Mouse (Mus musculus) midbrain, postnatal 0 days (tissue): ENCODE data around the gene Ap2s1. TPM values are rescaled to one million over a fixed set of nuclear protein-coding genes. Genes with fewer than 3 reads are reported as not detected.
"Not testable (repeated sequence)": the region's sequence is repeated elsewhere in the genome, so short reads cannot be mapped to it uniquely, and the experiment has no call there.

ENCODE experiments used
- ATAC-seq: fragments of 200-750 bp; cut with Nextera tagmentation; 2 replicates; pipeline ENCODE4 v1.8.0; 2017; ENCODE audit warnings: moderate number of reproducible peaks, mild to moderate bottlenecking, moderate TSS enrichment, moderate library complexity; ENCODE audit not compliant: low FRiP score
- DNase-seq: peaks from one replicate; pipeline ENCODE4 v3.0.0-alpha.2; 2015; ENCODE audit warnings: low spot score
- H3K27ac ChIP-seq: fragments of 300-500 bp; sonication (generic); 2 replicates; pipeline ENCODE4 v1.5.1; 2014; ENCODE audit warnings: low read depth, mild to moderate bottlenecking, low read length, mixed read lengths
- H3K27me3 ChIP-seq: fragments of 300-500 bp; sonication (generic); 2 replicates; pipeline ENCODE4 v1.6.1; 2014; ENCODE audit warnings: low read length, control low read depth, mixed read lengths; ENCODE audit not compliant: insufficient read depth
- H3K36me3 ChIP-seq: fragments of 300-500 bp; sonication (generic); 2 replicates; pipeline ENCODE4 v1.6.1; 2014; ENCODE audit warnings: low read length, control low read depth, mixed read lengths; ENCODE audit not compliant: insufficient read depth
- H3K4me1 ChIP-seq: fragments of 300-500 bp; sonication (generic); 2 replicates; pipeline ENCODE4 v1.6.1; 2014; ENCODE audit warnings: mild to moderate bottlenecking, control low read depth, antibody characterized with exemption, low read length, mixed read lengths; ENCODE audit not compliant: insufficient read depth
- H3K4me2 ChIP-seq: fragments of 300-500 bp; sonication (generic); 2 replicates; pipeline ENCODE4 v1.6.1; 2014; ENCODE audit warnings: low read depth, mild to moderate bottlenecking, low read length, mixed read lengths; ENCODE audit not compliant: poor library complexity, severe bottlenecking
- H3K4me3 ChIP-seq: fragments of 300-500 bp; sonication (generic); 2 replicates; pipeline ENCODE4 v1.5.1; 2014; ENCODE audit warnings: low read depth, mild to moderate bottlenecking, low read length, moderate library complexity
- H3K9ac ChIP-seq: fragments of 300-500 bp; sonication (generic); replicated peaks from 2 replicates; pipeline ENCODE4 v1.6.1; 2014; ENCODE audit warnings: mild to moderate bottlenecking, low read length, moderate library complexity, mixed read lengths; ENCODE audit not compliant: poor library complexity, severe bottlenecking
- H3K9me3 ChIP-seq: fragments of 300-500 bp; sonication (generic); 2 replicates; pipeline ENCODE4 v1.6.1; 2016; ENCODE audit warnings: low read length, control low read depth
- CTCF ChIP-seq: IDR thresholded peaks from 2 replicates; pipeline ENCODE4 v1.5.1; 2016; ENCODE audit warnings: antibody characterized with exemption, mild to moderate bottlenecking
- WGBS: fragments of 180-500 bp; shearing (Covaris S2); extraction: QIAGEN DNeasy Blood & Tissue Kit; methylation state at CpG from one replicate; pipeline ENCODE4 v1.1.7; 2014; 5-methylcytosine and 5-hydroxymethylcytosine counted together
- polyA plus RNA-seq: library from polyadenylated mRNA; unstranded; fragments of >200 nt; fragmentation: Nextera tagmentation; extraction: Ambion mirVana; gene quantifications from 2 replicates; pipeline ENCODE4 v1.2.1, GENCODE M21; 2015
- total RNA-seq: library from RNA; depleted of rRNA; stranded (reverse); fragments of >200 nt; gene quantifications from 2 replicates; pipeline ENCODE4 v1.2.3, GENCODE M21; 2014

Gene Ap2s1
- total and polyA plus RNA-seq, 2 experiments from 2014 or later = 556 to 573 TPM

DNA sequence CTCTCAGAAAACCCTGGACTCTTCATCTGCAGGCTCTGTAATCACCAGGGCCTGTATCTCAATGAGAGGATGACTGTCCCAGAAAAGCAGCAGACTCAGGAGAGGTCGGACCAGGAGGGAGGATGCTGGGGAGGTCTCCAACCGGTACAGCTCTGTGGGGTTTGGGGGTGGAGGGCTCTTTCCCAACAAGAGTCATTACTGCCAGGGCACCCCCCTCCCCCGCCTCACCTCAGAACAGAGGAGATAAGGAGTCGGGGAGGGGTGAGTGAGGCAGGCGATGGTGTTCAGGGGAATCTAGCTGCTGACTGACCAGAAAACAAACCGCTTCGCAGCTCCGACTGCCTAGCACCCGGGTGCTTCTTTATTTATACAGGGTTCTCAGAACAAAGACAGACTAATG, 30.0 kb upstream of the Ap2s1 start:
- no peaks in the 10 kb centered on the region for H3K27me3 ChIP-seq
- no peaks in the 10 kb centered on the region for H3K9me3 ChIP-seq
- H3K4me1 ChIP-seq = no peaks in the 10 kb centered on the region
- no peak overlapping the region for H3K4me3 ChIP-seq
- H3K36me3 ChIP-seq = no peaks in the 10 kb centered on the region
- no peak overlapping the region for H3K4me2 ChIP-seq
- H3K9ac ChIP-seq = no peak overlapping the region
- H3K27ac ChIP-seq = no peak overlapping the region
- 31% methylated on average over 9 of the region's 9 CpGs for WGBS
- DNase-seq = no peak
- ATAC-seq = no peak
- TF ChIP-seq CTCF = no peak

DNA sequence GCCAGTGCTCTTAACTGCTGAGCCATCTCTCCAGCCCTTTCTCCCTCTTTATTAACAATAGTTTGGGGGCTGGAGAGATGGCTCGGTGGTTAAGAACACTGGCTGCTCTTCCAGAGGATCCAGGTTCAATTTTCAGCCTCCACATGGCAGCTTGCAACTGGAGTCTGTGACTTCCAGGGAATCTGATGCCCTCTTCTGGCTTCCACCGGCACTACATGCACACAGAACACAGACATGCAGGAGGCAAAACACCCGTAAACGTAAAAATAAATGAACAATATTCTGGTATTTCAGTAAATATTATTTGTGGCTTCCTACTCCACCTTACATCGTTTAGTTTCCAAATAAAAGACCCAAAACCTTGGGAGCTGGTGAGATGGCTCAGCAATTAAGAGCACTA, 27.6 kb upstream of the Ap2s1 start:
- 79% methylated on average over 5 of the region's 5 CpGs for WGBS
- Histone ChIP-seq H3K27me3 (no peaks in the 10 kb centered on the region), H3K27ac (no peak overlapping the region), H3K4me1 (no peaks in the 10 kb centered on the region), H3K4me2 (no peak overlapping the region), H3K36me3 (no peaks in the 10 kb centered on the region), H3K4me3 (no peak overlapping the region), H3K9ac (no peak overlapping the region), H3K9me3 (no peaks in the 10 kb centered on the region)
- ATAC-seq (no peak), DNase-seq (no peak)
- TF ChIP-seq CTCF = peak; percentile 31

DNA sequence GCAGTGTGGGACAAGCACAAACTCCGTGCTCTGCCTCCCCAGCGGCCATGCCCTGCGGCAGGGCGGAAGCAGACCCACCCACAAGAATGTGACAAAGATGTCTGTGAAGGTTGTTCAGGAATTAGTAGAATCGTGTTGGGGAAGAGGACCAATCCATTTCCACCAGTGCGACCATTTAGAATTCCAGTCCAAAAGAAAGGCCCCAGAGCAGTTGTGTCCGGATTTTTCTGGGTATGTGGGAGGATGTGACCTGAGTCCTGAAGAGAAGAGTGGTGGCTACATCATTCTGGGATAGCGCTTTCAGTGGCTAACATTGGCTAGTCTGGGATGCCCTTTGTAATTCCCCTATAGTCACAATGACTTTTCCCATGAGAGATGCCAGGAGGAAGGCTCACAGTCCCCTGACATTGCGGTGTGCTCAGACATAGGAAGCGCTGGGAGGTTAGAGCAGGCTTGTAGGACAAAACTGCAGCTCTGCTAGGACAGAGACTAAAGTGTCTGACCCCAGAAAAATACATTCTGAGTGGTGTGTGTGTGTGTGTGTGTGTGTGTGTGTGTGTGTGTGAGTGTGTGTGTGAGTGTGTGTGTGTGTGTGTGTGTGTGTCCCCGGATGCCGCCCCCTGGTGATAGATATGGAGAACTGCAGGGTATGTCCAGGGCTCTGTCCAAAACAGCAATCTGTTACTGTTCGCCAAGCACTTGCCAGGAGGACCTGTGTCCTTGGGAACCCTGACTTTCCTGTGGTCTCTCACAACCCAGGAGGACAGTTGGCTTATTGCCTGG, 25.4 kb upstream of the Ap2s1 start:
- Histone ChIP-seq H3K27me3 (no peaks in the 10 kb centered on the region), H3K4me1 (no peaks in the 10 kb centered on the region), H3K4me3 (no peak overlapping the region), H3K9me3 (no peaks in the 10 kb centered on the region), H3K4me2 (no peak overlapping the region), H3K36me3 (no peaks in the 10 kb centered on the region), H3K9ac (no peak overlapping the region), H3K27ac (no peak overlapping the region)
- ATAC-seq = no peak
- 77% methylated on average over 13 of the region's 13 CpGs for WGBS
- TF ChIP-seq CTCF = peak; percentile 35; the same call in 1 of the 2 replicates
- no peak for DNase-seq

DNA sequence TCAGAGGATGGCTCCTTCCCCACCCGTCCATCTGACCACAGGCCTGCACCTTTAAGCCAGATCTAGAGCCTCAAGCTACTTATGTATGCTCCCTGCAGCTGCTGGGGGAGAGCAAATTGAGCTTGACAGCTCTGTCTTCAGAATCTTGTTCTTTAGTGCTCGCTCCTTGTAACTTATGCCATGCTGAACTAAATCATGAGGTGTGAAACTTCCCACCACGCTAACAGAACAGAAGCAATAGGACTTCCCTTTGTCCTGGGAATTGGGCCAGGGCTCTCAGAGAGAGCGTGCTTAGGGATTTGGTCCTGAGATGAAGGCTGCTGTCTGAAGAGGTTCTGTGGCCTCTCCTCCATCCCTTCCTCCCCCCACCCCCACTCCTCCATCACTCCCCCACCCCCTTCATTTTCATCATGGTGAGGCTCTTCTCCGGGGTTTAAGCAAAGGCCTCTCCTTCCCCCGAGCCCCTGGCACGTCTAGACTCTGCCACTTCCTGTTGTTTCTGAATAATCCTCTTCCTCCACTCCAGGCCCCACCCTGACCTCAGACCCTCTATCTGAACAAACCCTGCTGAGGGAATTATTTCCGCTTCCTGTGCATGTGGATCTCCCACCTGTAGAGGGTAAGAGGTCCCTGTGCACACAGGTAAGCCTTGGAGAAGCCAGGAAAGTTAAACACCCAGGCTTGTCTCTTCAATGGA, 21.6 kb upstream of the Ap2s1 start:
- not testable (repeated sequence) for H3K9me3 ChIP-seq, H3K9ac ChIP-seq, ATAC-seq, H3K4me3 ChIP-seq, H3K27me3 ChIP-seq, H3K4me2 ChIP-seq, DNase-seq, H3K27ac ChIP-seq, H3K4me1 ChIP-seq, H3K36me3 ChIP-seq
- WGBS = 38% methylated on average over 8 of the region's 8 CpGs

DNA sequence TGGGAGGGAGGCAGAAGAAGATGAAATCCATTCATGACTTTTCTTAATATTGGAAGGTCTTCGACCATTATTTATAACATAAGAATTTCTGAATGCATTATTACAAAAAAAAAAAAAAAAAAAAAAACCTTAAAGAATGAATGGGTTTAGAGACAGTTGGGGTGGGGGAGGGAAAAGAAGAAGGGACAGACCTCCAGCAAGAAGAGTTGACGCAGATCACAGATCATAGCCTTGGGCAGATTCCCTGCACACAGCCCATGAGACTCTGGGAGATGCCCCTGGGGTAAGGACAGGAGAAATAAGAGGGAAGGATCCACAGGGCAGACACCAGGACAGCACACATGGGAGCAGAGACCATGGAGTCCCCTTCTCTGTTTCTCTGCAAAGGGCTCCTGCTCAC, 16.6 kb upstream of the Ap2s1 start, which contains the start of gene Ceacam9:
TSS of gene Ceacam9 (plus strand) at position 301 of the 400 bp plus-strand sequence.
- 74% methylated on average over 2 of the region's 2 CpGs for WGBS
- Histone ChIP-seq H3K27ac (no peak within 1 kb of the TSS), H3K4me1 (no peaks in the 10 kb centered on the region), H3K4me3 (no peak within 1 kb of the TSS), H3K9ac (no peak within 1 kb of the TSS), H3K9me3 (no peaks in the 10 kb centered on the region), H3K36me3 (no peaks in the 10 kb centered on the region), H3K27me3 (no peaks in the 10 kb centered on the region), H3K4me2 (no peak within 1 kb of the TSS)
- no peak for TF ChIP-seq CTCF
- DNase-seq (no peak), ATAC-seq (no peak)

DNA sequence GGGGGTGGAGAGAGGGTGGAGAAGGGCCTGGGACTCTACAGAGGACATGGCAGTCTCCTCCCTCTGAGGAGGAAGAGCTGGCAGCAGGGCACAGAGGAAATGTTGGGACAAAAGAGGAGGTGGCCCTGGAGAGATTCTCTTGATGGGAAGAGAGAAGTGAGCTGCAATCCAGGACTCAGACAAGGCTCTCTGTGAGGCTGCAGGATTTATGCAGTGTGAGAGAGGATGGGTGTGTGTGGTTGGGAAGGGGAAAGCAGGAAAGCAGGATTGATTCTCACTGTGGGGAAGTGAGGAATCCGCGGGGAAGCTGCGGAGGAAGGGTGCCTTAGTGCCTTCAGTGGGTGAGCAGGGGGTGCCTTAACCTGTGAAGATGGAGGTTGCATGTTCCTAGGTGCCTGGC, 15.7 kb upstream of the Ap2s1 start:
- H3K27ac ChIP-seq, H3K27me3 ChIP-seq, H3K4me2 ChIP-seq, H3K36me3 ChIP-seq, H3K9ac ChIP-seq, ATAC-seq, H3K4me3 ChIP-seq, DNase-seq, H3K9me3 ChIP-seq, H3K4me1 ChIP-seq: not testable (repeated sequence)
- WGBS = 77% methylated on average over 3 of the region's 3 CpGs
